Mouse (Mus musculus) hindbrain, embryonic 13.5 days (tissue): Measurements from ENCODE around the gene Tnfsf9. TPM values are rescaled to one million over a fixed set of nuclear protein-coding genes. Genes with fewer than 3 reads are reported as not detected.

Experiments
- ATAC-seq: fragments of 200-750 bp; cut with Nextera tagmentation; 2 replicates; pipeline ENCODE4 v1.8.0; 2017; ENCODE audit warnings: moderate TSS enrichment; ENCODE audit not compliant: low FRiP score
- H3K27ac ChIP-seq: fragments of 300-500 bp; sonication (generic); 2 replicates; pipeline ENCODE4 v1.5.1; 2015; ENCODE audit warnings: inconsistent platforms, mild to moderate bottlenecking, moderate library complexity
- H3K27me3 ChIP-seq: fragments of 300-500 bp; sonication (generic); 2 replicates; pipeline ENCODE4 v1.6.1; 2015; ENCODE audit warnings: mild to moderate bottlenecking, inconsistent platforms
- H3K36me3 ChIP-seq: fragments of 300-500 bp; sonication (generic); 2 replicates; pipeline ENCODE4 v1.6.1; 2015; ENCODE audit warnings: mild to moderate bottlenecking, inconsistent platforms
- H3K4me1 ChIP-seq: fragments of 300-500 bp; sonication (generic); replicated peaks from 2 replicates; pipeline ENCODE4 v1.6.1; 2015; ENCODE audit warnings: inconsistent platforms
- H3K4me2 ChIP-seq: fragments of 300-500 bp; sonication (generic); 2 replicates; pipeline ENCODE4 v1.6.1; 2015; ENCODE audit warnings: inconsistent platforms, mild to moderate bottlenecking, moderate library complexity
- H3K4me3 ChIP-seq: fragments of 300-500 bp; sonication (generic); 2 replicates; pipeline ENCODE4 v1.5.1; 2015; ENCODE audit warnings: mild to moderate bottlenecking, inconsistent platforms
- H3K9ac ChIP-seq: fragments of 300-500 bp; sonication (generic); 2 replicates; pipeline ENCODE4 v1.6.1; 2015; ENCODE audit warnings: mild to moderate bottlenecking, inconsistent platforms
- H3K9me3 ChIP-seq: fragments of 300-500 bp; sonication (generic); 2 replicates; pipeline ENCODE4 v1.6.1; 2016; ENCODE audit warnings: inconsistent platforms
- WGBS: fragments of 180-500 bp; shearing (Covaris S2); methylation state at CpG from one replicate; pipeline ENCODE4 v1.1.7; 2015; 5-methylcytosine and 5-hydroxymethylcytosine counted together
- polyA plus RNA-seq: library from polyadenylated mRNA; unstranded; fragments of >200 nt; fragmentation: Nextera tagmentation; extraction: Ambion mirVana; gene quantifications from 2 replicates; pipeline ENCODE4 v1.2.1, GENCODE M21; 2015

Gene Tnfsf9
- polyA plus RNA-seq, 1 experiment from 2014 or later = 5.5 TPM

- no peaks in the 10 kb centered on the region for H3K9me3 ChIP-seq
These were observed 6.8 kb upstream of the Tnfsf9 start for GRCm38 (mm10) chr17:57098321-57098720.

GRCm38 (mm10) chr17:57099629-57100325, 5.3 kb upstream of the Tnfsf9 start:
- Histone ChIP-seq H3K27me3 (peaks cover 9% of the 10 kb centered on the region; the same call in 1 of the 2 replicates), H3K27ac (no peak overlapping the region), H3K4me1 (peaks cover 16% of the 10 kb centered on the region), H3K9ac (no peak overlapping the region), H3K36me3 (no peaks in the 10 kb centered on the region), H3K4me2 (0 out of 2 replicates have a peak overlapping the region, but pooled peaks have one; percentile 4), H3K4me3 (no peak overlapping the region), H3K9me3 (no peaks in the 10 kb centered on the region)
- 5% methylated on average over 10 of the region's 10 CpGs for WGBS
- no peak for ATAC-seq

More at GRCm38 (mm10) chr17:57098321-57098720, 6.8 kb upstream of the Tnfsf9 start:
- peaks cover 9% of the 10 kb centered on the region; the same call in 1 of the 2 replicates for H3K27me3 ChIP-seq
- ATAC-seq = no peak
- no peak overlapping the region for H3K4me3 ChIP-seq
- no peak overlapping the region for H3K4me2 ChIP-seq
- no peaks in the 10 kb centered on the region for H3K36me3 ChIP-seq
- peaks cover 10% of the 10 kb centered on the region for H3K4me1 ChIP-seq
- no peak overlapping the region for H3K9ac ChIP-seq
- H3K27ac ChIP-seq = no peak overlapping the region
- WGBS = 84% methylated on average over 5 of the region's 5 CpGs

GRCm38 (mm10) chr17:57102276-57102675, 2.8 kb upstream of the Tnfsf9 start:
- H3K36me3 ChIP-seq = no peaks in the 10 kb centered on the region
- 92% methylated on average over 2 of the region's 2 CpGs for WGBS
- H3K27me3 ChIP-seq = no peaks in the 10 kb centered on the region
- peaks cover 23% of the 10 kb centered on the region for H3K4me1 ChIP-seq
- no peak overlapping the region for H3K4me3 ChIP-seq
- H3K9me3 ChIP-seq = no peaks in the 10 kb centered on the region
- H3K4me2 ChIP-seq = no peak overlapping the region
- H3K9ac ChIP-seq = no peak overlapping the region
- no peak for ATAC-seq
- H3K27ac ChIP-seq = no peak overlapping the region

GRCm38 (mm10) chr17:57104496-57104895, 629 bp upstream of the Tnfsf9 start:
- ATAC-seq = no peak; the same call in 1 of the 2 replicates
- no peaks in the 10 kb centered on the region for H3K36me3 ChIP-seq
- H3K4me3 ChIP-seq = peak overlapping the region; percentile 63
- WGBS = 40% methylated on average over 4 of the region's 4 CpGs
- H3K4me2 ChIP-seq = peak overlapping the region; percentile 85
- H3K27me3 ChIP-seq = no peaks in the 10 kb centered on the region
- no peak overlapping the region for H3K27ac ChIP-seq
- peaks cover 24% of the 10 kb centered on the region for H3K4me1 ChIP-seq
- no peaks in the 10 kb centered on the region for H3K9me3 ChIP-seq
- H3K9ac ChIP-seq = peak overlapping the region; percentile 81

- no peak overlapping the region for H3K27ac ChIP-seq
- H3K4me3 ChIP-seq = peak overlapping the region; percentile 63
- H3K9ac ChIP-seq = peak overlapping the region; percentile 81
- peak overlapping the region; percentile 85 for H3K4me2 ChIP-seq
- no peaks in the 10 kb centered on the region for H3K36me3 ChIP-seq
- whole genome bisulfite sequencing = 3% methylated on average over 9 of the region's 9 CpGs
- no peaks in the 10 kb centered on the region for H3K9me3 ChIP-seq
- no peaks in the 10 kb centered on the region for H3K27me3 ChIP-seq
- ATAC-seq = no peak; the same call in 1 of the 2 replicates
- peaks cover 24% of the 10 kb centered on the region for H3K4me1 ChIP-seq
These were observed 877 bp downstream of the Tnfsf9 start for GRCm38 (mm10) chr17:57106035-57106368.

GRCm38 (mm10) chr17:57107064-57107463, 1.9 kb downstream of the Tnfsf9 start:
- Histone ChIP-seq H3K9me3 (no peaks in the 10 kb centered on the region), H3K4me3 (no peak overlapping the region), H3K27me3 (no peaks in the 10 kb centered on the region), H3K4me1 (peaks cover 24% of the 10 kb centered on the region), H3K4me2 (no peak overlapping the region), H3K36me3 (no peaks in the 10 kb centered on the region), H3K9ac (no peak overlapping the region), H3K27ac (no peak overlapping the region)
- 91% methylated on average over 5 of the region's 5 CpGs for WGBS
- no peak for ATAC-seq

GRCm38 (mm10) chr17:57108040-57108665, 3.0 kb downstream of the Tnfsf9 start:
- Histone ChIP-seq H3K4me2 (no peak overlapping the region), H3K36me3 (no peaks in the 10 kb centered on the region), H3K27ac (no peak overlapping the region), H3K9me3 (no peaks in the 10 kb centered on the region), H3K4me1 (peaks cover 24% of the 10 kb centered on the region), H3K9ac (no peak overlapping the region), H3K27me3 (no peaks in the 10 kb centered on the region), H3K4me3 (no peak overlapping the region)
- ATAC-seq = no peak
- WGBS = 89% methylated on average over 7 of the region's 7 CpGs

- Histone ChIP-seq H3K27me3 (no peaks in the 10 kb centered on the region), H3K4me3 (no peak overlapping the region), H3K27ac (no peak overlapping the region), H3K4me2 (no peak overlapping the region), H3K9me3 (no peaks in the 10 kb centered on the region), H3K36me3 (no peaks in the 10 kb centered on the region), H3K4me1 (peaks cover 24% of the 10 kb centered on the region), H3K9ac (no peak overlapping the region)
- ATAC-seq = no peak
- WGBS = 59% methylated on average over 5 of the region's 5 CpGs
These were observed 3.6 kb downstream of the Tnfsf9 start for GRCm38 (mm10) chr17:57108666-57109171.

GRCm38 (mm10) chr17:57110005-57110404, 4.9 kb downstream of the Tnfsf9 start:
- Histone ChIP-seq H3K9ac (no peak overlapping the region), H3K36me3 (no peaks in the 10 kb centered on the region), H3K9me3 (no peaks in the 10 kb centered on the region), H3K4me2 (no peak overlapping the region), H3K27me3 (no peaks in the 10 kb centered on the region), H3K4me1 (peaks cover 16% of the 10 kb centered on the region; the same call in 1 of the 2 replicates), H3K27ac (no peak overlapping the region), H3K4me3 (no peak overlapping the region)
- 92% methylated on average over 1 of the region's 1 CpGs for WGBS
- ATAC-seq = no peak

- Histone ChIP-seq H3K4me2 (no peak overlapping the region), H3K9ac (no peak overlapping the region), H3K4me1 (no peaks in the 10 kb centered on the region), H3K27me3 (no peaks in the 10 kb centered on the region), H3K4me3 (no peak overlapping the region), H3K27ac (no peak overlapping the region), H3K36me3 (no peaks in the 10 kb centered on the region), H3K9me3 (no peaks in the 10 kb centered on the region)
- ATAC-seq = no peak
- WGBS = 89% methylated on average over 10 of the region's 10 CpGs
These were observed 7.8 kb downstream of the Tnfsf9 start for GRCm38 (mm10) chr17:57112768-57113474.

- H3K36me3 ChIP-seq = no peaks in the 10 kb centered on the region
- WGBS = 83% methylated on average over 2 of the region's 2 CpGs
These were observed 11.7 kb downstream of the Tnfsf9 start for GRCm38 (mm10) chr17:57116801-57117200.

More at GRCm38 (mm10) chr17:57116801-57117200, 11.7 kb downstream of the Tnfsf9 start:
- H3K9me3 ChIP-seq = no peaks in the 10 kb centered on the region
- no peak overlapping the region for H3K4me2 ChIP-seq
- 0 out of 2 replicates have a peak, but pooled peaks cover 5% of the 10 kb centered on the region for H3K4me1 ChIP-seq
- no peaks in the 10 kb centered on the region for H3K27me3 ChIP-seq
- no peak overlapping the region for H3K9ac ChIP-seq
- no peak overlapping the region for H3K27ac ChIP-seq
- ATAC-seq = no peak
- H3K4me3 ChIP-seq = no peak overlapping the region
